Mouse (Mus musculus): Measurements from ENCODE around the gene Map4k2. TPM values are rescaled to one million over a fixed set of nuclear protein-coding genes. Genes with fewer than 3 reads are reported as not detected.
A peak's percentile ranks its signal among the peaks of the same experiment; 100 is the strongest.

Gene Map4k2
- polyA plus RNA-seq, 1 experiment: 10.0 TPM

DNA sequence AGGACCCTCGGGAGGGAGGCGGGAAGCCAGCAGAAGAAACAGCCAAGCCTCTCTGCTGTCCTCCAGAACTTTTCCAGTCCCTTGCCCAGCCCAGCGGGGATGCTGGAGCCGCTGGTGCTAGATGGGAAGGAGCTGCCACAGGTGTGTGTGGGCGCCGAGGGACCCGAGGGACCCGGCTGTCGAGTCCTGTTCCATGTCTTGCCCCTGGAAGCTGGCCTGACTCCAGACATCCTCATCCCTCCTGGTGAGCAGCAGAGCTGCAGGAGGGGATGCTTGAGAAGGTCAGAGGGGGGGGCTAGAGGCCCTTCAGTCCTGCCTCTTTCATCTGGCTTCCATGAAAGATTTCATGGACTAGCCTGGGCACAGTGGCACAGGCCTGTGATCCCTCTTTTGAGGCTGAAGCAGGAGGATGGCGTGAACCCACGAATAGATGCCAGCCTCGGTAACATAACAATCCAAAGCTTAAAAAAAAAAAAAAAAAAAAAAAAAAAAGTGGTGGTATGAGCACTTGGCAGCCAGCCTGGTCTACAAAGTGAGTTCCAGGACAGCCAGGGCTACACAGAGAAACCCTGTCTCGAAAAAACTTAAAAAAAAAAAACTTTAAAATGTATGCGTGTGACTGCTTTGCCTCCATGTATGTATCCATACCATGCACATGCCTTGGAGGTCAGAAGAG is 10.6 kb downstream of the Map4k2 start:
- no peaks in the 10 kb centered on the region for H3K27me3 ChIP-seq (ENCODE audit: control insufficient read depth, insufficient read depth, insufficient read length)

DNA sequence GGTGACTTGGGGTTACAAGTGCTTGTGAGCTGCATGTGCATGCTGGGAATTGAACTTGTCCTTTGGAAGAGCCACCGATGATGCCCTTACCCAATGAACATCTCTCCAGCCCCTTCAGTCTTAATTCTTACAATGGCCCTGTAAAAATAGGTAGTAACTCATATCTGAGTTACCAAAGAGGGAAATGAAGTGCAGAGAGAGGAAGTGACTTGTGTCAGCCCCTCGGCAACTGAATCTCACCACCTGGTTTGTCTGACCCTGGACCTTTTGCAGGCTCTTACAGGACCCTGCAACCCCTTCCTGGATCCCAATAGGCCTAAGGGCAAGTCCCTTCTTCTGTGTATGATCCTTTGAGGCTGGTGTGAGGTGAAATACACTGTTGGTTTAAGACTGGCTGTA is 11.2 kb downstream of the Map4k2 start:
- no peak overlapping the region for H3K4me2 ChIP-seq (ENCODE audit: low read depth)
- no peaks in the 10 kb centered on the region for H3K27me3 ChIP-seq (ENCODE audit: control insufficient read depth, insufficient read depth, insufficient read length)
- no peak overlapping the region for H3ac ChIP-seq (ENCODE audit: control insufficient read depth, insufficient read length)
- TF ChIP-seq MYOG (IDR thresholded peaks at IDR 0.05; ENCODE audit: control insufficient read depth in 1 of 3, insufficient read depth in 1 of 3, insufficient read length in 2 of 3, low read depth in 2 of 3) (no peak), TCF12 (IDR thresholded peaks at IDR 0.05; ENCODE audit: insufficient read depth, poor library complexity, severe bottlenecking) (no peak), E2F4 (IDR thresholded peaks at IDR 0.05; ENCODE audit: insufficient read depth) (no peak), POLR2A (IDR thresholded peaks at IDR 0.05; ENCODE audit: insufficient read length, low read depth) (no peak), POLR2AphosphoS2 (IDR thresholded peaks at IDR 0.05; ENCODE audit: insufficient read length, low read depth) (no peak), REST (IDR thresholded peaks at IDR 0.05; ENCODE audit: insufficient read depth, insufficient read length) (no peak), CEBPB (IDR thresholded peaks at IDR 0.05; ENCODE audit: insufficient read depth, poor library complexity, severe bottlenecking) (no peak), MYOD1 (IDR thresholded peaks at IDR 0.05; ENCODE audit: control insufficient read depth in 1 of 3, insufficient read length in 2 of 3, low read depth in 2 of 3) (no peak), SRF (IDR thresholded peaks at IDR 0.05; ENCODE audit: control insufficient read depth, insufficient read length, low read depth) (no peak), USF1 (IDR thresholded peaks at IDR 0.05; ENCODE audit: low read depth) (no peak), TCF3 (IDR thresholded peaks at IDR 0.05; ENCODE audit: insufficient read length, low read depth) (no peak), MAX (IDR thresholded peaks at IDR 0.05; ENCODE audit: low read depth) (no peak)
- H3K36me3 ChIP-seq (ENCODE audit: control insufficient read depth, insufficient read depth): no peaks in the 10 kb centered on the region
- H3K79me2 ChIP-seq (ENCODE audit: control insufficient read depth, insufficient read depth): no peaks in the 10 kb centered on the region
- no peak overlapping the region for H3K4me3 ChIP-seq

More for the DNA sequence above, 10.6 kb downstream of the Map4k2 start:
- TF ChIP-seq TCF12 (IDR thresholded peaks at IDR 0.05; ENCODE audit: insufficient read depth, poor library complexity, severe bottlenecking) (no peak), E2F4 (IDR thresholded peaks at IDR 0.05; ENCODE audit: insufficient read depth) (no peak), MYOG (IDR thresholded peaks at IDR 0.05; ENCODE audit: control insufficient read depth in 1 of 3, insufficient read depth in 1 of 3, insufficient read length in 2 of 3, low read depth in 2 of 3) (no peak), REST (IDR thresholded peaks at IDR 0.05; ENCODE audit: insufficient read depth, insufficient read length) (no peak), MAX (IDR thresholded peaks at IDR 0.05; ENCODE audit: low read depth) (no peak), TCF3 (IDR thresholded peaks at IDR 0.05; ENCODE audit: insufficient read length, low read depth) (no peak), POLR2A (IDR thresholded peaks at IDR 0.05; ENCODE audit: insufficient read length, low read depth) (no peak)
- H3K79me2 ChIP-seq (ENCODE audit: control insufficient read depth, insufficient read depth): no peaks in the 10 kb centered on the region
- no peaks in the 10 kb centered on the region for H3K36me3 ChIP-seq (ENCODE audit: control insufficient read depth, insufficient read depth)
- H3K4me3 ChIP-seq: no peak overlapping the region
- no peak overlapping the region for H3K4me2 ChIP-seq (ENCODE audit: low read depth)
- H3ac ChIP-seq (ENCODE audit: control insufficient read depth, insufficient read length): no peak overlapping the region

DNA sequence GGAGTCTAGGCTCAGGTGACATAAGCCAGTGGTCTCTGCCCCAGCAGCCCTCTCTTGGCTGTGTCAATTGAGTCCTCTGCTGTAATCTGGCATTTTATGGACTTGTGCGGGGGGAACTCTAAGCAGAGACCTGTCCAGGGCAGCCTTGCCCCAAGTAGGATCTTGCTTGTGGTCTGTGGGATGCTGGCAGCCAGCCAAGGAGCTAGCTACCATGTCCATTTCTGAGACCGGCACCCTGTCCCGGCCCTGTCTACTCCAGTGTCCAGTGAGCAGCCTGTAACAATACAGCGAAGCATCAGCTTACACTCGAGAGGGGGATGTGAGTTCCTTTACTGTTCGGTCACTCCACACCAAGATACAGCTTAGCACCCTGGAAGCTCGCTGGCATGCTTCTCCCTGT is 13.1 kb downstream of the Map4k2 start:
- no peak overlapping the region for H3K4me2 ChIP-seq (ENCODE audit: low read depth)
- no peak overlapping the region for H3ac ChIP-seq (ENCODE audit: control insufficient read depth, insufficient read length)
- no peak overlapping the region for H3K4me3 ChIP-seq
- TF ChIP-seq SRF (IDR thresholded peaks at IDR 0.05; ENCODE audit: control insufficient read depth, insufficient read length, low read depth) (no peak), REST (IDR thresholded peaks at IDR 0.05; ENCODE audit: insufficient read depth, insufficient read length) (no peak), CEBPB (IDR thresholded peaks at IDR 0.05; ENCODE audit: insufficient read depth, poor library complexity, severe bottlenecking) (no peak), POLR2AphosphoS2 (IDR thresholded peaks at IDR 0.05; ENCODE audit: insufficient read length, low read depth) (no peak), TCF3 (IDR thresholded peaks at IDR 0.05; ENCODE audit: insufficient read length, low read depth) (no peak), MAX (IDR thresholded peaks at IDR 0.05; ENCODE audit: low read depth) (no peak), USF1 (IDR thresholded peaks at IDR 0.05; ENCODE audit: low read depth) (no peak), TCF12 (IDR thresholded peaks at IDR 0.05; ENCODE audit: insufficient read depth, poor library complexity, severe bottlenecking) (no peak), MYOG (IDR thresholded peaks at IDR 0.05; ENCODE audit: control insufficient read depth in 1 of 3, insufficient read depth in 1 of 3, insufficient read length in 2 of 3, low read depth in 2 of 3) (no peak)
- no peaks in the 10 kb centered on the region for H3K79me2 ChIP-seq (ENCODE audit: control insufficient read depth, insufficient read depth)
- H3K36me3 ChIP-seq (ENCODE audit: control insufficient read depth, insufficient read depth): no peaks in the 10 kb centered on the region
- H3K27me3 ChIP-seq (ENCODE audit: control insufficient read depth, insufficient read depth, insufficient read length): no peaks in the 10 kb centered on the region

DNA sequence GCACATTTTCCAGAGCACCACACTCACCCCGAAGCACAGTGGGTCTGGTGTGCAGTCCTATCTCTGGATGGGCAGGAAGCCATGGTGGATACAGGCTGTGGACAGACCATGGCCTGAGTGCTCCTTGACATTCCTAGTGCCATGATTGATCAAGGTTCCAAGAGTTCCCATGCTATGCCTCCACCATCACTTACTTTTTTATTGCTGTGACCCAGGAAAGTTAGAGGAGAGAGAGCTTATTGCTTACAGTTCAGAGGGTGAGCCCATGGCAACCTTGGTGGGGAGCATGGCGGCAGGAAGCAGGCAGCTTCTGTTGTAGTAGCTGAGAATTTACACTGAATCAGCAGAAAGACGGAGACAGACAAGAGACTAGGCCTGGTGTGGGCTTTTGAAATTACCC is 20.4 kb downstream of the Map4k2 start:
- H3K27me3 ChIP-seq (ENCODE audit: control insufficient read depth, insufficient read depth, insufficient read length): no peaks in the 10 kb centered on the region
- TF ChIP-seq MYOD1 (IDR thresholded peaks at IDR 0.05; ENCODE audit: control insufficient read depth in 1 of 3, insufficient read length in 2 of 3, low read depth in 2 of 3): no peak
- TF ChIP-seq USF1 (IDR thresholded peaks at IDR 0.05; ENCODE audit: low read depth): no peak
- no peak for TF ChIP-seq REST (IDR thresholded peaks at IDR 0.05; ENCODE audit: insufficient read depth, insufficient read length)
- TF ChIP-seq POLR2AphosphoS2 (IDR thresholded peaks at IDR 0.05; ENCODE audit: insufficient read length, low read depth): peak; percentile 51
- TF ChIP-seq E2F4 (IDR thresholded peaks at IDR 0.05; ENCODE audit: insufficient read depth): no peak
- TF ChIP-seq MAX (IDR thresholded peaks at IDR 0.05; ENCODE audit: low read depth): no peak
- TF ChIP-seq POLR2A (IDR thresholded peaks at IDR 0.05; ENCODE audit: insufficient read length, low read depth): no peak
- no peak overlapping the region for H3ac ChIP-seq (ENCODE audit: control insufficient read depth, insufficient read length)
- H3K36me3 ChIP-seq (ENCODE audit: control insufficient read depth, insufficient read depth): peaks cover 17% of the 10 kb centered on the region
- H3K4me2 ChIP-seq (ENCODE audit: low read depth): no peak overlapping the region
- no peak overlapping the region for H3K4me3 ChIP-seq
- peaks cover 21% of the 10 kb centered on the region for H3K79me2 ChIP-seq (ENCODE audit: control insufficient read depth, insufficient read depth)

DNA sequence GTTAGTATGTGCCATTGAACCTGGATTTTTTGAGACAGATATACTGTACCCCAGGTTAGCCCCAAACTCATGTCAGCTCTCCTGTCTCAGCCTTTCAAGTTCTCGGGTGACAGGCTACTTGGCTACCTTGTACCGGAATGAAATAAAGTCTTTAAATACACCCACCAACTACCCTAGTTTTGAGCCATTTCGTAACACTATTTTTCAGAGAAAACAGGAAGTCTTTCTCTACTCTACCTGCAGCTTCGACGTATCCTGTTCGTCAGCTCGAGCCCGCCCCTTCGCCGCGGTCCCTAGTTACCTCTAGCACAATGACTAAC is 22.1 kb downstream of the Map4k2 start:
- no peaks in the 10 kb centered on the region for H3K27me3 ChIP-seq (ENCODE audit: control insufficient read depth, insufficient read depth, insufficient read length)
- TF ChIP-seq TCF12 (IDR thresholded peaks at IDR 0.05; ENCODE audit: insufficient read depth, poor library complexity, severe bottlenecking): no peak
- TF ChIP-seq POLR2A (IDR thresholded peaks at IDR 0.05; ENCODE audit: insufficient read length, low read depth): no peak
- H3K4me2 ChIP-seq (ENCODE audit: low read depth): peak overlapping the region; percentile 86
- peaks cover 39% of the 10 kb centered on the region for H3K79me2 ChIP-seq (ENCODE audit: control insufficient read depth, insufficient read depth)
- H3K4me3 ChIP-seq: peak overlapping the region; percentile 66
- no peak overlapping the region for H3ac ChIP-seq (ENCODE audit: control insufficient read depth, insufficient read length)
- peaks cover 35% of the 10 kb centered on the region for H3K36me3 ChIP-seq (ENCODE audit: control insufficient read depth, insufficient read depth)

All from myocyte (in vitro differentiated cells).